10 mouse cellular contexts compared by ENCODE assay signal in genomic region chr17:13131710-13132109, GRCm38 (mm10). TPM values are rescaled to one million over a fixed set of nuclear protein-coding genes. Genes with fewer than 3 reads are reported as not detected.
"Had no signal": no experiment of that assay in that cellular context is flagged by ENCODE, and none has a peak within 500 bp of the region (broad histone marks: within the 10 kb centered on the region; RNA-seq: fewer than 3 reads in every experiment).

Gene Unc93a (minus strand): TSS chr17:13131810.

RNA-seq across cellular contexts. Expression of gene Unc93a, which starts in this region (rescaled TPM):
- polyA plus RNA-seq: neural tube, embryonic 11.5 days; neural tube, embryonic 12.5 days; neural tube, embryonic 13.5 days; neural tube, embryonic 14.5 days; neural tube, embryonic 15.5 days; spleen, adult 2 months; stomach, embryonic 14.5 days; stomach, embryonic 15.5 days; stomach, embryonic 16.5 days; urinary bladder, adult 2 months had no signal
